Mouse (Mus musculus): ENCODE measurements around the gene Inpp1. TPM values are rescaled to one million over a fixed set of nuclear protein-coding genes. Genes with fewer than 3 reads are reported as not detected.

Inpp1 gene
- polyA plus RNA-seq, 1 experiment = 6.7 TPM

GRCm38 (mm10) chr1:52753828-52754227, 63.7 kb downstream of the Inpp1 start:
- Histone ChIP-seq H3ac (ENCODE audit: control insufficient read depth, insufficient read length, low read depth) (no peak overlapping the region), H3K36me3 (ENCODE audit: control insufficient read depth, insufficient read depth) (no peaks in the 10 kb centered on the region), H3K79me3 (ENCODE audit: low read depth) (no peaks in the 10 kb centered on the region), H3K27me3 (ENCODE audit: control insufficient read depth, insufficient read depth, insufficient read length) (no peaks in the 10 kb centered on the region), H3K79me2 (ENCODE audit: control insufficient read depth, insufficient read depth) (no peaks in the 10 kb centered on the region), H3K4me3 (ENCODE audit: insufficient read depth, poor library complexity, severe bottlenecking) (no peak overlapping the region)
- TF ChIP-seq CEBPB (IDR thresholded peaks at IDR 0.05; ENCODE audit: low read depth) = no peak
- TF ChIP-seq CTCF (IDR thresholded peaks at IDR 0.05; ENCODE audit: control insufficient read depth, insufficient read depth, insufficient read length) = no peak

DNA sequence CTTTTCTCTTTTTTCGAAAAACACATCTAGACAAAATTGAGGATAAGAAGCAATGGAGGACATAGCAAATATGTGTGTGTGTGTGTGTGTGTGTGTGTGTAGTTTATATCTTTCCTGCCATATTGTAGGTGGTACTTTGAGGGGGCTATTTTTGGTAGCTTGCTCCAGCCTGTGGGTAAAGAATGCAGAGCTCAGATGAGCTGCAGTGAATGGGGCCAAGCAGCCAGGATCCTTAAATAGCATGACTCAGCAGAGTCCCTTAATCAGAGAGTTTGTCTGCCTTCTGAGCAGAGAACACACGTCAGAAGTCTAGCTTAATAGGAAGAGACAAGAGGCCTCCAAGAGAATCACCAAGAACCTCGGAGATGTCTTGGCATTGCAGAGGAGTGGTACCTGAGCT, 64.8 kb downstream of the Inpp1 start:
- no peak for TF ChIP-seq FOSL1 (IDR thresholded peaks at IDR 0.05; ENCODE audit: insufficient read depth, low read length, poor library complexity, severe bottlenecking)
- no peak for TF ChIP-seq CTCF (IDR thresholded peaks at IDR 0.05; ENCODE audit: control insufficient read depth, insufficient read depth, insufficient read length)
- no peak for TF ChIP-seq CEBPB (IDR thresholded peaks at IDR 0.05; ENCODE audit: low read depth)
- TF ChIP-seq MYOD1 (IDR thresholded peaks at IDR 0.05; ENCODE audit: control insufficient read depth, insufficient read length, low read depth) = no peak
- TF ChIP-seq USF1 (IDR thresholded peaks at IDR 0.05; ENCODE audit: low read depth) = no peak
- no peak for TF ChIP-seq MYOG (IDR thresholded peaks at IDR 0.05; ENCODE audit: control insufficient read depth, extremely low read depth, insufficient read length)
- TF ChIP-seq MAX (IDR thresholded peaks at IDR 0.05) = no peak
- no peaks in the 10 kb centered on the region for H3K79me3 ChIP-seq (ENCODE audit: low read depth)
- H3K4me3 ChIP-seq (ENCODE audit: insufficient read depth, poor library complexity, severe bottlenecking) = no peak overlapping the region
- no peaks in the 10 kb centered on the region for H3K79me2 ChIP-seq (ENCODE audit: control insufficient read depth, insufficient read depth)
- no peaks in the 10 kb centered on the region for H3K36me3 ChIP-seq (ENCODE audit: control insufficient read depth, insufficient read depth)
- no peaks in the 10 kb centered on the region for H3K27me3 ChIP-seq (ENCODE audit: control insufficient read depth, insufficient read depth, insufficient read length)
- H3ac ChIP-seq (ENCODE audit: control insufficient read depth, insufficient read length, low read depth) = no peak overlapping the region

DNA sequence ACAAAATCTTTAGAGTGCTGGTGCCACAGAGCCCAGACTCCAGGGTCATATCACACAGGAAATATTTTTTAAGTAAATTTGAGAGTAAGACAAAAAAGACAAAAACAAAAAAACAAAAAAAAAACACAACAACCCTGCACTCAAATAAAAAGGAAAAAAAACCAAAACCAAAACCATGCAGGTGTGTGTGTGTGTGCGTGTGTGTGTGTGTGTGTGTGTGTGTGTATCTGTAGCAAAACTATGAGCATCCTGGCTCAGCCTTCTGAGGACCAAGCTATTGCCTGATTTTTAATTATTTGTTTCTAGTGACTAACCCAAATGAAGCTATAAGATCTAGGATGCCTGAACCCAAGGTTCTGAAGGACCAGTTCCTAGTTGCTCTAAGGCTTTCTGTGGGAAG, 65.9 kb downstream of the Inpp1 start:
- Histone ChIP-seq H3K4me3 (ENCODE audit: insufficient read depth, poor library complexity, severe bottlenecking) (no peak overlapping the region), H3K36me3 (ENCODE audit: control insufficient read depth, insufficient read depth) (no peaks in the 10 kb centered on the region), H3K27me3 (ENCODE audit: control insufficient read depth, insufficient read depth, insufficient read length) (no peaks in the 10 kb centered on the region), H3K79me2 (ENCODE audit: control insufficient read depth, insufficient read depth) (no peaks in the 10 kb centered on the region), H3K79me3 (ENCODE audit: low read depth) (no peaks in the 10 kb centered on the region), H3ac (ENCODE audit: control insufficient read depth, insufficient read length, low read depth) (no peak overlapping the region)
- TF ChIP-seq MAX (IDR thresholded peaks at IDR 0.05) = no peak
- no peak for TF ChIP-seq MYOD1 (IDR thresholded peaks at IDR 0.05; ENCODE audit: control insufficient read depth, insufficient read length, low read depth)
- no peak for TF ChIP-seq FOSL1 (IDR thresholded peaks at IDR 0.05; ENCODE audit: insufficient read depth, low read length, poor library complexity, severe bottlenecking)
- no peak for TF ChIP-seq MYOG (IDR thresholded peaks at IDR 0.05; ENCODE audit: control insufficient read depth, extremely low read depth, insufficient read length)
- TF ChIP-seq CEBPB (IDR thresholded peaks at IDR 0.05; ENCODE audit: low read depth) = no peak
- no peak for TF ChIP-seq CTCF (IDR thresholded peaks at IDR 0.05; ENCODE audit: control insufficient read depth, insufficient read depth, insufficient read length)
- TF ChIP-seq USF1 (IDR thresholded peaks at IDR 0.05; ENCODE audit: low read depth) = no peak

- no peak for TF ChIP-seq MAX (IDR thresholded peaks at IDR 0.05)
- TF ChIP-seq MYOG (IDR thresholded peaks at IDR 0.05; ENCODE audit: control insufficient read depth, extremely low read depth, insufficient read length) = no peak
- no peak for TF ChIP-seq MYOD1 (IDR thresholded peaks at IDR 0.05; ENCODE audit: control insufficient read depth, insufficient read length, low read depth)
- no peak for TF ChIP-seq FOSL1 (IDR thresholded peaks at IDR 0.05; ENCODE audit: insufficient read depth, low read length, poor library complexity, severe bottlenecking)
- no peak for TF ChIP-seq USF1 (IDR thresholded peaks at IDR 0.05; ENCODE audit: low read depth)
- TF ChIP-seq CTCF (IDR thresholded peaks at IDR 0.05; ENCODE audit: control insufficient read depth, insufficient read depth, insufficient read length) = no peak
- no peak for TF ChIP-seq CEBPB (IDR thresholded peaks at IDR 0.05; ENCODE audit: low read depth)
- Histone ChIP-seq H3K27me3 (ENCODE audit: control insufficient read depth, insufficient read depth, insufficient read length) (no peaks in the 10 kb centered on the region), H3K79me3 (ENCODE audit: low read depth) (no peaks in the 10 kb centered on the region), H3K4me3 (ENCODE audit: insufficient read depth, poor library complexity, severe bottlenecking) (no peak overlapping the region), H3K36me3 (ENCODE audit: control insufficient read depth, insufficient read depth) (no peaks in the 10 kb centered on the region), H3ac (ENCODE audit: control insufficient read depth, insufficient read length, low read depth) (peak overlapping the region; percentile 15), H3K79me2 (ENCODE audit: control insufficient read depth, insufficient read depth) (no peaks in the 10 kb centered on the region)
Measured at GRCm38 (mm10) chr1:52749978-52750377, 67.5 kb downstream of the Inpp1 start.

DNA sequence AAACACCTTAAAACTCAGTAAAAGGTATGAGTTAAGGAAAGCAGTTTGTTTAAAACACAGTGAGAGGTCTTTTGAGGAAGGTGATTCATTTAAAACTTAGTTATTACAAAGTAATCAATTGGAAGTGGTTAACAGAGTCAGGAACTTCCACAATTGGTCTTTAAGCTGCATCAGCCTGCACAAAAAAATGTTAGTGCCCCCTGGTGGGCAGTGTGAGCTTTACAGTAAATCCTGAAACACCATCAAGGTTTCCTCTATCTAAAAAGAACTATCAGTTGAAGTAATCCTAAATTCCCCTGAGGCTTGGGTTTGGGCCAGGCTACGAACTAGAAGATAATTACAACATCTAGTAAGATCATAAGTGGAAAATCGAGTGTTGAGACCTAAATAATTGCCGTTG, 69.2 kb downstream of the Inpp1 start:
- no peak for TF ChIP-seq MYOD1 (IDR thresholded peaks at IDR 0.05; ENCODE audit: control insufficient read depth, insufficient read length, low read depth)
- no peak for TF ChIP-seq USF1 (IDR thresholded peaks at IDR 0.05; ENCODE audit: low read depth)
- no peak for TF ChIP-seq CEBPB (IDR thresholded peaks at IDR 0.05; ENCODE audit: low read depth)
- no peak for TF ChIP-seq MAX (IDR thresholded peaks at IDR 0.05)
- TF ChIP-seq CTCF (IDR thresholded peaks at IDR 0.05; ENCODE audit: control insufficient read depth, insufficient read depth, insufficient read length) = no peak
- no peak for TF ChIP-seq MYOG (IDR thresholded peaks at IDR 0.05; ENCODE audit: control insufficient read depth, extremely low read depth, insufficient read length)
- no peak for TF ChIP-seq FOSL1 (IDR thresholded peaks at IDR 0.05; ENCODE audit: insufficient read depth, low read length, poor library complexity, severe bottlenecking)
- Histone ChIP-seq H3K27me3 (ENCODE audit: control insufficient read depth, insufficient read depth, insufficient read length) (no peaks in the 10 kb centered on the region), H3K4me3 (ENCODE audit: insufficient read depth, poor library complexity, severe bottlenecking) (no peak overlapping the region), H3K79me3 (ENCODE audit: low read depth) (no peaks in the 10 kb centered on the region), H3K36me3 (ENCODE audit: control insufficient read depth, insufficient read depth) (no peaks in the 10 kb centered on the region), H3K79me2 (ENCODE audit: control insufficient read depth, insufficient read depth) (no peaks in the 10 kb centered on the region), H3ac (ENCODE audit: control insufficient read depth, insufficient read length, low read depth) (no peak overlapping the region)

DNA sequence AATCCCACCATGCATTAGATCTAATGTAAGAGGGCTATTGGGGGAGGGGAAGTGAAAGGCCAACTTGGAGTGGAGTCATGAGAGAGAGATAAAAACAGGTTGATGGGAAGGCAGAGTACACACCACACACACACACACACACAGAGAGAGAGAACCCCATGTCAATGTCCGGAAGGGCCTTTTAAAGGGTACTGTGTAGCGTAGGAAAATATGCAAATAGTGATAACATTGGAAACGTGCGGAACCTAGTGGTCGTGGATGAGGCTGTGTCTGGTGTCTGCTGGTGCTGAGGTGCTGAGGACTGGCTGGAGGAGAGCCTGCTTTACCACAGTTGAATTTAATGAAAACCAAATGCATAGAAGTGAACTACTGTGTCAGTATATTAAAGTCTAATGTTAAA, 74.9 kb downstream of the Inpp1 start:
- Histone ChIP-seq H3ac (ENCODE audit: control insufficient read depth, insufficient read length, low read depth) (no peak overlapping the region), H3K79me3 (ENCODE audit: low read depth) (no peaks in the 10 kb centered on the region), H3K27me3 (ENCODE audit: control insufficient read depth, insufficient read depth, insufficient read length) (no peaks in the 10 kb centered on the region), H3K4me3 (ENCODE audit: insufficient read depth, poor library complexity, severe bottlenecking) (no peak overlapping the region), H3K36me3 (ENCODE audit: control insufficient read depth, insufficient read depth) (no peaks in the 10 kb centered on the region), H3K79me2 (ENCODE audit: control insufficient read depth, insufficient read depth) (no peaks in the 10 kb centered on the region)
- TF ChIP-seq MAX (IDR thresholded peaks at IDR 0.05) (no peak), MYOD1 (IDR thresholded peaks at IDR 0.05; ENCODE audit: control insufficient read depth, insufficient read length, low read depth) (no peak), FOSL1 (IDR thresholded peaks at IDR 0.05; ENCODE audit: insufficient read depth, low read length, poor library complexity, severe bottlenecking) (no peak), MYOG (IDR thresholded peaks at IDR 0.05; ENCODE audit: control insufficient read depth, extremely low read depth, insufficient read length) (no peak), CEBPB (IDR thresholded peaks at IDR 0.05; ENCODE audit: low read depth) (no peak), USF1 (IDR thresholded peaks at IDR 0.05; ENCODE audit: low read depth) (no peak), CTCF (IDR thresholded peaks at IDR 0.05; ENCODE audit: control insufficient read depth, insufficient read depth, insufficient read length) (no peak)

Other genes with a start within 250 kb of the Inpp1 start
- 1.4 TPM for gene Nemp2, start 187.0 kb downstream of the Inpp1 start, polyA plus RNA-seq (2012; fragmentation: generic; extraction: Trizol)
- gene Mfsd6, start 90.2 kb downstream of the Inpp1 start, polyA plus RNA-seq (2012; fragmentation: generic; extraction: Trizol) = 0.30 TPM
- 6.0 TPM for gene Hibch, start 27.2 kb upstream of the Inpp1 start, polyA plus RNA-seq (2012; fragmentation: generic; extraction: Trizol)
- not detected for gene 1700019D03Rik, start 202.5 kb upstream of the Inpp1 start, polyA plus RNA-seq (2012; fragmentation: generic; extraction: Trizol)
- not detected for gene Mstn, start 244.0 kb upstream of the Inpp1 start, polyA plus RNA-seq (2012; fragmentation: generic; extraction: Trizol)

Data from C2C12 (cell line).